ENCODE assay signal across 16 mouse cellular contexts in genomic region chr10:8825874-8826273, GRCm38 (mm10). TPM values are rescaled to one million over a fixed set of nuclear protein-coding genes. Genes with fewer than 3 reads are reported as not detected.
A peak's percentile ranks its signal among the peaks of the same experiment; 100 is the strongest.
DNase-seq lines count a peak whose midpoint lies in the region; ATAC-seq lines count a peak whose summit lies in the region.
"Had no signal": no experiment of that assay in that cellular context is flagged by ENCODE, and none has a peak within 500 bp of the region (broad histone marks: within the 10 kb centered on the region; RNA-seq: fewer than 3 reads in every experiment).

No protein-coding gene starts in this region.

- no peaks in the 10 kb centered on the region for H3K27me3 ChIP-seq in limb, embryonic 15.5 days
- H3K27me3 ChIP-seq: heart, embryonic 13.5 days; limb, embryonic 12.5 days; lung, embryonic 15.5 days; neural tube, embryonic 12.5 days; Patski had no signal

- peak; percentile 44; the same call in 1 of the 2 replicates for ATAC-seq in limb, embryonic 15.5 days (ENCODE audit: insufficient number of reproducible peaks, low FRiP score, low TSS enrichment, low read depth)
- ATAC-seq in monocyte, adult 5-6 weeks (replicated peaks; ENCODE audit: insufficient number of reproducible peaks, low FRiP score, low TSS enrichment, poor library complexity, severe bottlenecking), result no peak
- ATAC-seq: Patski had no signal

- intact Hi-C loops in left cerebral cortex, postnatal 4 days (cut with DNase I), result no loop called here

- H3K4me1 ChIP-seq in limb, embryonic 15.5 days, result peaks cover 17% of the 10 kb centered on the region
- H3K4me1 ChIP-seq: neural tube, embryonic 12.5 days had no signal

- H3K4me3 ChIP-seq in limb, embryonic 15.5 days, result no peak overlapping the region
- H3K4me3 ChIP-seq: heart, embryonic 13.5 days; limb, embryonic 12.5 days; lung, embryonic 15.5 days; neural tube, embryonic 12.5 days had no signal

- DNase-seq in embryo, embryonic 10 days (ENCODE audit: low spot score), result peak; percentile 36
- no peak for DNase-seq in embryo, embryonic 9.5 days (ENCODE audit: extremely low spot score)
- peak; percentile 53 for DNase-seq in left cerebral cortex, postnatal 4 days
- no peak for DNase-seq in left cerebral cortex, adult 18-20 months (ENCODE audit: low spot score in 2 of 2)
- DNase-seq in retina, postnatal 1 day, result peak; percentile 73
- DNase-seq in liver, result no peak
- DNase-seq: cerebellum, adult 9-10 months; gastrocnemius, postnatal 25 days; layer of hippocampus, postnatal 36 days had no signal

- no peaks in the 10 kb centered on the region for H3K9me3 ChIP-seq in limb, embryonic 15.5 days
- H3K9me3 ChIP-seq: heart, embryonic 13.5 days; limb, embryonic 12.5 days; lung, embryonic 15.5 days; neural tube, embryonic 12.5 days had no signal

- no peak overlapping the region for H3K4me2 ChIP-seq in limb, embryonic 15.5 days
- H3K4me2 ChIP-seq: heart, embryonic 13.5 days; limb, embryonic 12.5 days; lung, embryonic 15.5 days; neural tube, embryonic 12.5 days had no signal

- no peak overlapping the region for H3K27ac ChIP-seq in limb, embryonic 15.5 days
- H3K27ac ChIP-seq: heart, embryonic 13.5 days; limb, embryonic 12.5 days; lung, embryonic 15.5 days; neural tube, embryonic 12.5 days had no signal

- no peaks in the 10 kb centered on the region for H3K36me3 ChIP-seq in limb, embryonic 15.5 days
- H3K36me3 ChIP-seq: heart, embryonic 13.5 days; limb, embryonic 12.5 days; lung, embryonic 15.5 days; neural tube, embryonic 12.5 days had no signal

- no peak overlapping the region for H3K9ac ChIP-seq in limb, embryonic 15.5 days
- H3K9ac ChIP-seq: heart, embryonic 13.5 days; limb, embryonic 12.5 days; lung, embryonic 15.5 days; neural tube, embryonic 12.5 days had no signal

- 34% methylated on average over 9 of the region's 9 CpGs for WGBS in limb, embryonic 15.5 days

RNA-seq across cellular contexts. Expression of gene Sash1, which starts 60.0 kb away (rescaled TPM):
- total RNA-seq in left cerebral cortex, postnatal 4 days (2021), result 10 to 100 TPM; 43.6 to 49.2 TPM
- total RNA-seq in left cerebral cortex, adult 18-20 months (2021), result 10 to 100 TPM; 44.3 to 53.6 TPM
- polyA plus RNA-seq in limb, embryonic 15.5 days (2015; fragmentation: Nextera tagmentation; extraction: Ambion mirVana), result 5.9 and 6.3 TPM in 2 replicates
- total RNA-seq in monocyte, adult 5-6 weeks (2017), result 3.2 to 4.5 TPM (median 4.5 TPM) in 3 replicates

Comparison
In these comparisons a context has a peak if more than half of its experiments do, and no peak if none do; other contexts are left out.
1. DNase-seq: peak in embryo, embryonic 10 days (single experiment), left cerebral cortex, postnatal 4 days (single experiment) and retina, postnatal 1 day (single experiment); none in embryo, embryonic 9.5 days (single experiment), left cerebral cortex, adult 18-20 months (0 of 2) and liver (single experiment).